Mouse (Mus musculus) CD4-positive, CD25-positive, alpha-beta regulatory T cell, adult 2 months (primary cell): ENCODE measurements at regions not wholly inside any gene's neighbourhood (a gene's known extent, or its start where the extent isn't known, plus 50 kb on each side); places are given as distances from the start of the nearest gene placed in this dataset.
"Not testable (repeated sequence)": the region's sequence is repeated elsewhere in the genome, so short reads cannot be mapped to it uniquely, and the experiment has no call there.

Source experiments
- DNase-seq: peaks from one replicate; pipeline ENCODE4 v3.0.0-alpha.2; 2012; ENCODE audit warnings: low read depth, low spot score

DNA sequence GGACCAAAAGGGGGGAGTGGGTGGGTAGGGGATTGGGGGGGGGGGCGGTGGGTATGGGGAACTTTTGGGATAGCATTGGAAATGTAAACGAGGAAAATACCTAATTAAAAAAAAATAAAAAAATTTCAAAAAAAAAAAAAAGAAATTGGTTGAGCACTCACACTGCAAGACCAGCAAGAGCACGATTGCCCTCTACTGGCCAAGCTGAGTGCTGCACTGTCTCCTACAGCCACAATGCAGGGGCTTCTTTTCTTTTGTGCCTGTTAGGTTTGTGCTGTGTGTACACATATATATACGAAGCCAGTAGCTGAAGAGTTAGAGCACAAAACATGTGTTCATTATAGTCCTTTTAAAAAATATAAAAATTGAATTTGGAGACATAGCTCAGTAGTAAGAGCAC lies 55.6 kb downstream of the Mup20 start:
- DNase-seq = peak; percentile 19

DNA sequence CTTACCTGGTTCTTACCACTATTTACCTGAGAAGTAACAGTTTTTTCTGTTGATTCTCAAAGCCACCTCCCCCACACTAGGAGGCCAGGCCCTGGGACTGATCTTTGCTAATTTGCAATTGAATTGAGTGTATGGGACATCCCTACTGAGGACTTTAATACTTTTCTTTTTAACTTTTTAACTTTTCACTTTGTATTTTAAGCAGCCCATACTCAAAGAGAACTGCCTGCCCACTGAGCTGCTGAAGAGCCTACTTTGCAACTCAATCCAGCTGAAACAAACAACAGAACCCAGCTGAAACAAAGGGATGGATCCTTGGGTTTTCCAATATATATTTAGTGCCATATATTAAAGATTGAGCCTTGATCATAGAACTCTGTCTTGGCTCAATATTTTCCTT lies 64.0 kb downstream of the Mup20 start:
- DNase-seq = not testable (repeated sequence)

DNA sequence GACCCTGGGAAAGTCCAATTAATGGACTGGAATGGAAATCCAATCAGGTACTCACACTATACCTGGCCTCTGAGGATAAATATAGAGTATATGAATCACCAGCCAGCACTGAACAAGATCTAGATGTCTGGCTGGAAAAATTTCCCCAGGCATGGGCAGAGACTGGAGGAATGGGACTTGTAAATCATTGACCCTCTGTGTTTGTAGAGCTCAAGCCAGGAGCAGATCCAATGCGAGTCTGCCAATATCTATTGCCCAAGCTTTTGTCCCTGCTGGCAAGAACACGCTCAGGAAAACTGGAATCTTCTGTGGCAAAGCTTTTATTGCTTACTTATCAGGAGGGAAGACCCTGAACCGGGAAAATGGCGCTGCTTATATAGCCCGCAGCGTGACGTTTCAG lies 77.8 kb downstream of the Mup20 start:
- DNase-seq = no peak

DNA sequence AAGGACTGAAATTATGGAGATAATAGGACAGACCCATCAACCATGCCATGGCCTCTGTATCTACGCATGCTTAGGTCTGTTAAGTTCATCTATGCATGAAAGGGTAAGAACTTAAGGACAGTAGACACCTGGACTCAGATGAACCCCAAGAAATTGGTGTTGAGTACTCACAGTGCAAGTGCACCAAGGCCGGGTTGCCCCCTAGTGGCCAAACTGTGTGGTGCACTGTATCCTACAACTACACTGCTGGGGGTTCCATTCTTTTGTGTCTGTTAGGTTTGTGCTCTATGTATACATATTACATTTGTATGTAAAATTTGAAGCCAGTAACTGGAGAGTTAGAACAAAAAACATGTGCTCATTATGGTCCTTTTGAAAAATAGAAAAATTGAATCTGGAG lies 80.7 kb downstream of the Mup20 start:
- DNase-seq = peak; percentile 12

DNA sequence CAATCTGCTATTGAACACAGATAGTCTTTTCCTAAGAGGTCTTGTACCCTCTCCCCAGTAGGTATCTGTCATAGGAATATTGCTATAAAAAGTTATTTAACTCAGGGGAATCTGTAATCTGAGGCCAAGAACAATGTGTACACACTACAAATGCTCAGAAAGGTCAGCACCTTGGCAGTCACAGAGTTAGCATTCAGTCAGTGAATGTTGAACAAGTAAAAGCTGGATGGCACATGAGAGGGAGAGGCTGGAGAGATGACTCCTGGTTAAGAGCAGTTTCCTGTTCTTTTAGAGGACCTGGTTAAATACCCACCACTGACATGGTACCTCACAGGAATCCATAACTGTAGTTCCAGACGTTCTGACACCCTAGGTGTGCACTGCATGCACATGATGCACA lies 84.3 kb downstream of the Mup20 start:
- DNase-seq = no peak

DNA sequence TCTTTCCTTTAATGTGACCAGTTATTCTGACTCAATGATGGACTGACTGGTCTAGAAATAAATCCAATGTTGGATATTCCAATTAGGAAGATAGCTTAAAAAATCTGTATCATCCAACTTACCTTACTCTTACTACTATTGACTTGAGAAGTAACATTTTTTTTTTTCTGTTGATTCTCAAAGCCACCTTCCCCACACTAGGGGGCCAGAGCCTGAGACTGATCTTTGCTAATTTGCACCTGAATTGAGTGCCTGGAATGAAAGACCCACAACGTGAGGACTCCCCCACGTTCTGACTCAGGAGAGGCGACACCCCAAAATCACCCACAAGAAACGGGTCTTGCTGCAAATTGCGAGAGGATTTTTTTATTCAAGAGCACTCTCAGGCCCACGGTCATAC lies 86.3 kb downstream of the Mup20 start:
- DNase-seq = not testable (repeated sequence)

DNA sequence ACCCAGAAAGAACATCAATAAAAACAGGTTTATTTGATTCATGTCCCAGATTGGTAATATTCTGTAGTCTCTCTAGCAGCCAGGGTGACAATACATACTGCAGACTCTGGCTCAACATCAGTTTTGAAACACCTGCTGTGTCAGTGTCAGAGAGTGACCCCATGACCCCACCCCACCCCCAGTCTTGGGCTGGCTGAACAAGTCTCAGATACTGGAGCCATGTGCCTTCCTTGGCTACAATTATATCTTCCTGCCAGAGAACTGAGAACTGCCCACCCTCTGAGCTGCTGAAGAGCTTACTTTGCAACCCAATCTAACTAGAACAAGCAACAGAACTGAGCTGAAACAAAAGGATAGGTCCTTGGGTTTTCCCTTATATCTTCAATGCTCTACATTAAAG lies 91.6 kb downstream of the Mup20 start:
- DNase-seq = no peak
